Mouse (Mus musculus) brain, adult 10 weeks (tissue): ENCODE data around the gene Zbtb26. TPM values are rescaled to one million over a fixed set of nuclear protein-coding genes. Genes with fewer than 3 reads are reported as not detected.

Source experiments
- polyA plus RNA-seq: library from polyadenylated mRNA; stranded (reverse); fragments of 350-450 nt; fragmentation: Illumina TruSeq; extraction: RNeasy Lipid Tissue Mini Kit (QIAGEN cat#74804); gene quantifications from one replicate; pipeline ENCODE4 v1.2.3, GENCODE M21; 2015; ENCODE audit warnings: low read depth, low replicate concordance

The Zbtb26 gene
- polyA plus RNA-seq, result 9.5 TPM

GRCm38 (mm10) chr2:37442611-37443591 is at the start of gene Zbtb26, which contains the start of the genes Zbtb6 and Rabgap1:
Gene Zbtb26 (minus strand): TSS chr2:37443135.
Gene Zbtb6 (minus strand): TSS chr2:37443171.
Gene Rabgap1 (plus strand): TSS chr2:37443279.

DNA sequence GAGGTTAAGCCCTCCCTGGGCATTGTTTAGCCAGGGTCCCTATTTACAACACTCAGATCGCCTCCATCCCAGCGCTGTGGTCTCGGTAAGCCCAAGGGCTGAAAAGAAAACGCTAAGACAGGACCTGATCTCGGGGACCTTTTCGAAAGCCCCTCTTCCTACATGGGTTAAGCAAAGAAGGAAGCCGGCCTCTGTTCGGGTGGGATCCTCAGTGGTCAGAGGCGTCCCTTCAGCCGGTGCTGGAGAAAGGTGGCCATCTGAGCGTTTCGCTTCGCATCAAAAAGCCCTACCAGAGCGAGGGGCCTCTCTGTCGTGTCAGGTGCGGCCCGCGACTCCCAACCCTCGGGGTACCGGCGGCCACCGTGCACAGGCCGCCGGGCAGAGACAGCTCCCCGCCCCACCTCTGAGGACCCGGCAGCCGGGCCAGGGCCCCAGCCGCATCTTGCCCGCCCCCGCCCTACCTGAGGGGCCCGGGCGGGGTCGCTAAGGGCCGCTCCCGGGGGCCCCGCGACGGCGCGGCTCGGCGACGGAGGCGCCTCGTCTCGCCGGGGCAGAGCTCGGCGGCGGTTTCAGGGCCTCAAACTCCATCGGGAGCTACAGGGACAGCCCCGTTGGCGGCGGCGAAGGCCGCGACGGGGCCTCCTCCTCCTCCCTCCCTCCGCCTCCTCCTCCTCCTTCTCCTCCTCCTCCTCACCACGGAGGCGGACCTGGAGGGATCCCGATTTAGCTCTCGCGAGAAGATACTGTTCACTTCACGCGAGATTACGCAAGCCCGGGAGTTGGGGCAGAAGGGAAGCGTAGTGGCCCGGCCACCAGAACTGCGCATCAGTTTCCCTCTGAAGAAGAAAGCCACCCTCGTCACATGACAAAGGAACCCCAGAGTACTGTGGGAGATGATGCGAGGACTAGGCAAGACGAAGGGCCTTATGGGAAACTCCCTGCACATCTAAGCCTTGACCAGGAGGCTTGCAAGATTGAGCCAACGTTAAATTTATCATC is 20.3 kb downstream of the Zbtb26 start, which contains the start of gene Rc3h2:
Gene Rc3h2 (minus strand): TSS at position 598 of the 999 bp plus-strand sequence.

Other genes with a start within 250 kb of the Zbtb26 start
- not detected for gene Olfr366, start 231.6 kb downstream of the Zbtb26 start, polyA plus RNA-seq
- gene Olfr368, start 116.6 kb downstream of the Zbtb26 start, polyA plus RNA-seq, result not detected
- gene Pdcl, start 83.8 kb downstream of the Zbtb26 start, polyA plus RNA-seq, result 30.4 TPM
- gene Rc3h2, start 20.2 kb downstream of the Zbtb26 start, polyA plus RNA-seq, result 21.8 TPM
- gene Zbtb6, start within 50 bp of the Zbtb26 start, polyA plus RNA-seq, result 11.6 TPM
- gene Rabgap1, start 144 bp upstream of the Zbtb26 start, polyA plus RNA-seq, result 45.6 TPM
- 2.9 TPM for gene Gpr21, start 73.2 kb upstream of the Zbtb26 start, polyA plus RNA-seq